Mouse (Mus musculus): ENCODE data around the gene Ralbp1. TPM values are rescaled to one million over a fixed set of nuclear protein-coding genes. Genes with fewer than 3 reads are reported as not detected.

Ralbp1 gene
- total RNA-seq, 2 experiments from 2014 or later, result 43.7 to 45.7 TPM

DNA sequence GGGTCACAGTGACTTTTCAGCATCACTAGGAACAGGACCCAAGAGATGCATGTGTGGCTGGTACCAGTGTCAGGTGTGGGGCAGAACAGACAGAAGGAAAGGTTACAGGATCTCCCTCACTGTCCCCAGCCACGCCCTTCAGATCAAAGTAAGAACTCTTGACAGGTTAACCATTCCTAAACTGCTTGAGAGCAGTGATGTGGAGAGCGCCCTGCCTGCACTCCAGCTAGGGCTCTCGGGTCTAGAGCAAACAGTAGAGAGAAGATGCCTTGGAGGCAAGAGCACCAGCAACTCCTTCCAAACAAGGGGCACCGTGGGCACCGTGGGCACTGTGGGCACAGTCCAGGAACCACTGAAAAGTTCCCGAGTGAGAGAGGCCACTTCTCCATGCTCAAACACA is 32.3 kb downstream of the Ralbp1 start:
- DNase-seq (ENCODE audit: low spot score in 2 of 2), result no peak

DNA sequence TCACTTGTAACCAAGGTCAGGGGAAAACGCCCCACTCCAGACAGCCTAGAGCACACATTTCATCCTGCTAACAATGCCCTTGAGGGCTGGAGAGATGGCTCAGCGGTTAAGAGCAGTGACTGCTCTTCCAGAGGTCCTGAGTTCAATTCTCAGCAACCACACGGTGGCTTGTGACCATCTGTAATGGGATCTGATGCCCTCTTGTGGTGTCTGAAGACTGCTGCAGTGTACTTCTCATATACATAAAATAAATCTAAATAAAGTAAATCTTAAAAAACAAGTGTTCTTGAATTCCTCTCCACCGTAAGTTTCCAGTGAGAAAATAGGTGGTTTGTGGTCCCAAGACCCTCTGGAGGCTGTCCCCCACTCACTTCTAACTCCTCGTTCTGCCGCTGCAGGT is 33.8 kb downstream of the Ralbp1 start:
- DNase-seq (ENCODE audit: low spot score in 2 of 2), result no peak

DNA sequence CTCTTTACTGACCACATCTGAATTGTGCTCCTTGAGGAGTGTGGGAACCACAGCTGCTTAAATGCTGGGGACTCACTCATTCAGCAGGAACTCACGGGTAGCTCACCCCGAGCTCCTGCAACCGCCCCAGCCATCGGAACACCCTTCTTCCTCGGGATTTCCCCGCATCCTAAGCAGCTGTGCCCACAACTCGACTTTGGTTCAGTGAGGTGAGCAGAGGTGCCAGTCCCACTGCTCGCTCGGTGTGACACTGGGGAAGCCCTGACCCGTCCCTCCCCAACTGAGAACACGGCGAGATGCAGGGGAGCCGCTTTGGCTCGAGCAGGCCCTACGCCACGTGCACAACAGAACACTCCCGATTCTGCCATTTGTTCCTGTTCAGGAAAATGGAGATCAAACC is 35.1 kb downstream of the Ralbp1 start:
- DNase-seq (ENCODE audit: low spot score in 2 of 2), result no peak

DNA sequence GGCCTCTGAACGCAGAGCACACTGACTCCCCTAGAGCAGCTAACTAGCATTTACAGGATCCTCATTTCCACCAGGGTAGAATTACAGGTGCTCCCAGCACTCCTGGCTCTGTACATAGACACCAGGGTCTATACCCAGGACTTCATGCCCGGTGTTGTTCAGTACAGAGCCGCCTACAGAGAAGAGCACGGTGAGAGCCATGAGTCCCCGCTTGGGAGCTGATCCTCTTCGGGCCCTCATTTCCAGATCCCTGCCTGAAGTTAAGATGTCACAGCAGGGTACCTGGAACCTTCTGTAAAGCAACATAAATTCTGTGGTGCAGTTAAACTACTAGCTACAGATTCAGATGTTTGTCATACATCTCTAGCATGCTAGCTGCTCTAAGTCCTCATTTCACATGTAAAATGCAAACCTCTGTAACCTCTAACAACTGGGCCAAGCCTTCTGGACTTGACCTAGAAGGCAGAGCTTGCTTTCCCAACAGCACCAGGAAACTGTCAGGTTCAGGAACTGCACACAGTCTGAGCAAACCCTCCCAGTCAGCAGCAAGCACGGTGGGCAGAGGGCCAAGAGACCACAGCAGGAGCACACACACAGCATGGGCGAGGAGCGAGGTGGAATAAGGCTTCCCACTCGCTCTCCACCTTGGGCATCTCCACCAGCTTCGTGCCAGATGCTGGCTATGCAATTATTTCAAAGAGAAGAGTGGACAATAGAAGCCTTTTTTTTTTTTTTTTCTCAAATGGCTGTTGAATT is 37.7 kb downstream of the Ralbp1 start:
- DNase-seq (ENCODE audit: low spot score in 2 of 2), result peak in 1 of 2 experiments; percentile 37

DNA sequence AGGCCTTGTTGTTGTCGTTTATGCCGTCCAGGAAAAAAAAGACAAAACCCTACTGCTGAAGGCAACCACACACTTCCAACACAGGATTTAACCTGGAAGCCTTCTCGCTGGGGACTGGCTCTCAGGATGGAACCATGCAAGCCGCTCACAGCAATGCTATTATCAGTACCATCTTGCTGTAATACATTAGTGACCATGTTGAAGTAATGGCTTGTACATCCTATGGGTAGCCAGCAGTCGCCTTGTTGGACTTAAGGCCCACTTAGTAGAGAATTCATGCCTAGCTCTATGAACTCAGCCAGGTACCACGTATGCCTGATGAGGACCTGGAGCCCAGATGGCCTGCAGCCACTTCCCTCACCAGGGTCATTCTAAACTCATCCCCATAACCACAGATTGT is 40.2 kb downstream of the Ralbp1 start:
- DNase-seq (ENCODE audit: low spot score in 2 of 2), result no peak

DNA sequence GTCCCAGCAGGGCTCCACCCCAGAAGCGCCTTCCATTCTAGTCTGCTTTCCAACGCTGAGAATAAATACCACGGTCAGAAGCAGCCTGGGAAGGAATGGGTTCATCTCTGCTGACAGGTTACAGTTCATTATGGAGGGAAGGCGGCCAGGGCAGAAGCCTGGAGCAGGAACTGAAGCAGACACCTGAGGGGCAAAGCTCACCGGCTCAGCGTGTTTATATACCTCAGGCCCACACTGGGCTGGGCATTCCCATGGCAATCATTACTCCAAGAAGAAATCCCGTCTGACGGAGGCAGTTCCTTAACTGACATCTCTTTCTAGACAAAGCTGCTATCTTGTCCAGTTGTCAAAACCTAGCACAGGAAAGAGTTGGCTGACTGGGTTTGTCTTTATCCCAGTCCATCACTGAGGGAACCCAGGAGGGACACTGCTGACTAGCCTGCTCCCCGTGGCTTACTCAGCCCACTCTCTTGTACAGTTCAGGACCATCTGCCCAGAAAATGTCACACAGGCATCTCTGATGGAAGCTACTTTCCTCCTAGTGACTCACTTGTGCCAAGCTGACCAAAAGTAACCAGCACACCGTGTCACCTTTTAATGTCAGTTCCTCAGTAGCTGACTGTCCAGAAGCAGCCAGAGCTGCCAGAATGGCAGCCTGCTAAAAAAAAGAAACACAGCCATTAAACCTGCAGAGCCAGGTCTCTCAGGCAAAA is 42.8 kb downstream of the Ralbp1 start:
- DNase-seq (ENCODE audit: low spot score in 2 of 2), result no peak

DNA sequence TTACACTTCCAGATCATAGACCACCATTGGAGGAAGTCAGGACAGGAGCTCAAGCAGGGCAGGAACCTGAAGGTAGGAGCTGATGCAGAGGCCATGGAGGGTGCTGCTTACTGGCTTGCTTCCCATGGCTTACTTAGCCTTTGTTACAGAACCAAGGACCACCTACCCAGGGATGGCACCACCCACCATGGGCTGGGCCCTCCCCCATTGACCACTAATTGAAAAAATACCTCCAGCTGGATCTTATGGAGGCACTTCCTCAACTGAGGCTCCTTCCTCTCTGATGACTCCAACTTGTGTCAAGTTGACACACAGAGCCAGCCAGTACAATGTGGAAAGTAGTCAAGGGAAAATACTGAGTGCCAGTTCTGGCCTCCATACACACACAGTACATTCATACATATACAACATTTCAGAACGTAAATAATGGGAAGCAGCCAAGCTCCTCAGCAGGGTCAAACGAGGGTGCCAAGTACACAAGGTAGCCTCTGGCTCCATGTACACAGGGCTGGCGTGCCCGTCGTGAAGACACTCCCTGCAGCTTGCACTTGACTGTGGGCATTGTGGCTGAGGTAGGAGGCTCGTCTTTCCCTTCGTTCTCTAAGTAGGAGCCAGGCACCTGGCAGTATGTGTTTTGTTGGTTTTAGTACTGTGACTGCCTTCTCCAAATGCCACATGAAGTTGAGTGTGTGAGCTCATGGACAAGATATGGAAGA is 45.9 kb downstream of the Ralbp1 start:
- no peak for DNase-seq (ENCODE audit: low spot score in 2 of 2)

DNA sequence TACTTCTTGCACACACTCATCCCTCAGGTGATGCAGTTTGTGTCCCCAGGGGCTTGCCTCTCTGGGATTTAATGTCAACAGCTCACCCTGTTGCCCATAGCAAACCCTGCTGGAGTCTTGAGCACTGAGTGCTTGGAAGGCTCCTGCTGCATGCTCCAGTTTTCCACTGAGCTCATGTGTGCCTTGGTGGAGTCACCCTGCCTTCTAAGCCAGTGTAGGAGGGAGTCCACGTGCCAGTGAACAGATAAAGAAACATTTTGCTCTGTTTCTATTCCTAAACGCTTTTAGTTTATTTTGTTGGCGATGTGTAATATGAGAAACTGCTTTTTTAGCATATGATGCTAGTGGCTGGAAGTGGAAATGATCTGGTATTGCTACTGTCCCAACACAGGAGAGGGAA is 48.9 kb downstream of the Ralbp1 start:
- no peak for DNase-seq (ENCODE audit: low spot score in 2 of 2)

DNA sequence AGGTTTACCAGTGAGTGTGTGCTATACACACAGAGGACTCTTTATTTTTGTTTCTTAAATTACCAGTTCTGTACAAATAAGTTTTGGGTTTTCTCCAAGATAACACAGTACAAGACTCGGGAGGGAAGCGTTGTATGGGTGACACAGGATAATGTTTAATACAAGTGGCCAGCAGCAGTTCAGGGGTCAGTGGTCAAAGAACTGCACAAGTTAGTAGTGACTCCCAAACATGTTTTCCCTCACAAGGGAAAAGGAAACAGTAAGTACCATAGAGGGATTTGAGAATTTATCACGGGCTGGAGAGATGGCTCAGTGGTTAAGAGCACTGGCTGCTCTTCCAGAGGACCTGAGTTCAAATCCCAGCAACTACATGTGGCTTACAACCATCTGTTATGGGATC is 51.7 kb downstream of the Ralbp1 start:
- no peak for DNase-seq (ENCODE audit: low spot score in 2 of 2)

DNA sequence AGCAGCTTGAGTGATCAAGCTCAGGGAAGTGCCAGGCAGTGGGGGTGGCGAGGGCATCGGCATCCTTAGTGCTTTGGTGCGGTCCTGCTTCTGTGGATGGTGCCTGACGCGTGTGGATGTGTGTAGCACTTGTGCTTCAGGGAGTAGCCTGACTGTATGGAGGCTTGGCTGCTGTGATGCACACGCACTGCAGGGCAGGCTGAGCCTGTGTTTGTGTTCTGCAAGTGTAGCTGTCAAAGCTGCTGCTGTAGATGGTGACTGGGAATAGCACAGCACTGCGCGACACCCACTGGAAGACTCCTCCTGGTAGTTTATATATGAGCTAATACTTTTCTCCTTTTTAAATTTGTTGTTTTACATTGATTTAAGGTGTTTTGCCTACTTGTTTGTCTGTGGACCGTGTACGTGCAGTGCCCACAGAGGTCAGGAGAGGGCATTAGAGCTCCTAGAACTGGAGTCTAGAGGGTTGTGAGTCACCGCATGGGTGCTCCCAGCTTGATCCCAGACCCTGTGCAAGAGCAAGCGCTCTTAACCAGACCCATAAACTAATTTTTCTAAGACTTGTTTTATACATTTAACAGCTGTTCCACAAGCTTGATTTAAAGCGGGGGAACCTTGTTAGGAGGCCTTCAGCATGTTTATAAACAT is 55.3 kb downstream of the Ralbp1 start:
- no peak for DNase-seq (ENCODE audit: low spot score in 2 of 2)

DNA sequence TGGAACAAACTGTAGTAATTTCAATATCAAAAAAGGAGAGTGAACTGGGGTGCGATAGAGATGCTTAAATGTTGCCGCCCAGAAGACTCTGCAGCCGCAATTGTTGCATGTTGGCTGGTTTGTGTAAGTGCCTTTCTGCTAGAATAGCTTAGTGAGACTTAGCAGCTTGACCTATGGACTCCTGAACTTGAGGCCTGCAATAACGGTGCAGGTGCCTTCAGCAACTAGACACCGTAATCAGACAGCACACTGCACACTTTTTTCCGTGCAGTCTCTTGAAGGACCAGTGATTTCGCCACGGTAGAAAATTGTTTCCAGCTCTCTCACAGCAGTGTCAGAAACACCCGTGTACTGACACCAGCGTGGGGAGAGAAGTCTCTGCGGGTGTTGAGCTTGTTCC is 56.6 kb downstream of the Ralbp1 start:
- DNase-seq (ENCODE audit: low spot score in 2 of 2), result no peak

DNA sequence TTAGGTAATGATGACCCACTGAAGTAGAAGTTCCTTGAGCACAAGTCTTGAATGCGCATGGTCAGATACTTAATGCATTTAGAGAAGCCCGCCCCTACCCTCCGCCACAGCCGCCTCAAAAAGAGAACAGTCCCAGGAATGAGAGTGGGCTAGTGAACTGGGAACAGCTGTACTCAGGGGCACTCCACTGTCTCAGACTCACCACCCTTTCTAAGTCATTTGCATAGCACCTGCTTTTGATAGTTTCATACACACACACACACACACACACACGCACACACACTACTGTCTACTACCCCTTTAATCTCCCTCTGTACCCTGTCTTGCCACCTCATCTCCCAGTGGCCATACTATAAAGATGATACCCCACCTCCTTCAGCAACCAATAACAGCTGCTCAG is 57.7 kb downstream of the Ralbp1 start:
- no peak for DNase-seq (ENCODE audit: low spot score in 2 of 2)

DNA sequence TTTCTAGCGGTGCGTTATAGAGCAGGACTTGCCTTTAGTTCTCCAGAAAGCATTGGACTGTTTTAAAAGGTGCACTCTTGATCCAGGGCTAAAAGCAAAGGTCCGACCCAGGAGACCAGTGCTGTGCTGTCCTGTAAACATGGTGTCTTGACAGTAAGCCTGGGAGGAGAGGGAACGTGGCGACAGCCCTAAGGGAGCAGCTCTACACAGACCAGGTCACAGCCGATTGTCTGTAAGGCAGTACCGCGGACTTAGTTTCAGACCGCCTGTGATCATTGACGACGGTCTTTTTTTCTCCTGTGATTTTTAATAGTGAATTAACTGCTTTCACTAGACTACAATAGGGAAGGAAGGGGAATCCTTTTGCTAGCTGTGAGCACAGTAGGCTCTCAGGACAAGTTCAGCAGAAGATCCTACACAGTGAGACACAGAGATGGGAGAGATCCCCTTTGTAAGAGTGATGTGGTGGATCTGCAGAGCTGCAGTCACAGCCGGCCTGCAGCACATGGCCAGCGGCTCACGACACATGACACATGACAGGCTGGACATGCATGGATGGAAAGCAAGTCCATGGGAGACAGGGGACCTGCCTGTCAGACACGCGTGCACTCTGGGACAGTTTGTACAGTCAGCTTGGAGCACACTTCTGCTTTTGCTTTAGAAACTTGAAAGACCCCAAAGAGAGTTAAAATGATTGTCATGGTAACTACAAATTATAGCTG is 58.3 kb downstream of the Ralbp1 start:
- DNase-seq (ENCODE audit: low spot score in 2 of 2), result no peak

DNA sequence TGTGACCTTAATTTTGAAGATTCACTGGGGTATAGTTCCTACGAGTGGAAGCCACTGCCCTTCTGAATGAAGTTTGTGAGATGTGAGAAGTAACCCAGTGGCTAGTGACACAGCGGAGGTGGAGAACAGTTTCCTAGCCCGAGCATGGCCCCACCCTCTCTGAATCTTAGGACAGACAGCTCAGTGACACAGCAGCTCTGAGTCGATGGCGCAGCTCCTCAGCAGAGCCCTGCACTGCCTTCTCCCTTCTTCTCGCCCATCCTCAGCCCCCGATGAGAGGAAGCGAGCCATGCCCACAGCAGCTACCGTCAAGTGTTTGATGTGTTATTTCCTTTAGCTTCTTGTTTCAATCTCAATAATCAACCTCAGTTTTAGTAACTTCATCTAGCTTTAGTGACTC is 59.3 kb downstream of the Ralbp1 start:
- DNase-seq (ENCODE audit: low spot score in 2 of 2), result no peak

DNA sequence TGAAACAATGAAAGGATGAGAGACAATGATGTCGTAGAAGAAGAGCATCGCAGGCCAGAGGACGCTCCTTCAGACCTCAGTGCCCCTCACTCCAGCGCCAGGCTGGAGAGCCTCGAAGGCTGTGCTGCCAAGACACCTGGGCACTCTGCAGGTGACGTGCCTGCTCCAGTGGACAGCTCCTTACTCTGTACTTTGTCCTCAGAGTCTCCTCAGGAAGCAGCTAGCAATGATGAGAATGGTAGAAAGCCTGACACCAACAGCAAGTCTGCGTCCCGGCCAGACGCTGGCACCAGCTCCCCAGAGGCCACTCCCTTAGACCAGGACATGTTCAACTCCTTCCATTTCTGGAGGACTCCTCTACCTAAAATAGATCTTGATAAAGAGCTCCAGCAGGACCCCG is 61.4 kb downstream of the Ralbp1 start:
- no peak for DNase-seq (ENCODE audit: low spot score in 2 of 2)

DNA sequence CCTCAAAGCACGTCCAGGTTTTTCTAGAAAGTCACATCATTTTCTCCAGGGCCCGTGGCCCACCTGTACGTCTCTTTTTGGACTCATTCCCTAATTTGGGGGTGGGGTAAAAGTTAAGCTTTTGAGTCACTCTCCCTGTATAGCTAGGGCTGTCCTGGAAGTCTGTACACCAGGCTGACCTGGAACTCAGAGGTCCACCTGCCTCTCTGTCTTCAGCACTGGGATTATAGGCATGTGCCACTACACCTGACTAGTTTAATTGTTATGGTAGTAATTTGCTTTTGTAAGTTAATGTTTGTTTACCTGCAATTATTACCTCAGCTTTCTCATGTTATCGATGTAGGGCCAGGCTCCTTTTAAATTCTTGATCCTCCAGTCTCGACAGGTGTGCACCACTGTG is 63.2 kb downstream of the Ralbp1 start:
- no peak for DNase-seq (ENCODE audit: low spot score in 2 of 2)

DNA sequence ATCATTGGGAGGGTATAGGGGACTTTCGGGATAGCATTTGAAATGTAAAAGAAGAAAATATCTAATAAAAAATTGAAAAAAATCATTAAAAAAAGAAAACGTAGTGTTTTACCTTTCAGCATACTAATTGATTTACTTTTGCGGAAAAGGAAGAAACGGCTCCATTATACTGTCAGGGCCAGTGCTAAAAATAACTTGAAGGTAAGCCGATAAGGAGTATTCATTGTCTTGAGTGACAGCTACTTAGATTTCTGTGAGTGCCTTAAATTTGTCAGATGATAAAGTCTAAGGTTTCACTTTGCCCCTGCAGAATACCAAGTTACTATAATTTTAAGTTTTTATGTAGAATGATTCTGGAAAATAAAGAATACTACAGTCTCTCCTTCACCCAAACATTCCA is 65.4 kb downstream of the Ralbp1 start:
- DNase-seq (ENCODE audit: low spot score in 2 of 2), result no peak

DNA sequence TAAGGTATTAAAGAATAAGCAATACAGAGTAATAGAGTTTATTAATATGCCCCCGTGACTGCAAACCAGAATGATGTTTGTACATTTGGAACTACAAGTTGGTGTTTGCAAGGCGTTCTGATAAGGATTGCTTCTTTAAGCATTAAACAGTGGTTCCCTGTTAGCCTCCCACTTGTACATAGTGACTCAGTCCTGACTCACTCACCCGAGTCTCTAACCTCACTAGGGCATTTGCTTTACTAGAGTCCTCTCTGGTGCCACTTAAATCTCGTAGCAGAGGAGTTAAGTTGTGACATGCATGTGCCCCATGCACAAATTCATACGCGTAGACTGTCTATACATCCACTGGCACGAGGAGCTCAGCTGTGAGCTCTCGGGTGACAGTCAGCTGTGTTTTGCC is 71.8 kb downstream of the Ralbp1 start:
- no peak for DNase-seq (ENCODE audit: low spot score in 2 of 2)

DNA sequence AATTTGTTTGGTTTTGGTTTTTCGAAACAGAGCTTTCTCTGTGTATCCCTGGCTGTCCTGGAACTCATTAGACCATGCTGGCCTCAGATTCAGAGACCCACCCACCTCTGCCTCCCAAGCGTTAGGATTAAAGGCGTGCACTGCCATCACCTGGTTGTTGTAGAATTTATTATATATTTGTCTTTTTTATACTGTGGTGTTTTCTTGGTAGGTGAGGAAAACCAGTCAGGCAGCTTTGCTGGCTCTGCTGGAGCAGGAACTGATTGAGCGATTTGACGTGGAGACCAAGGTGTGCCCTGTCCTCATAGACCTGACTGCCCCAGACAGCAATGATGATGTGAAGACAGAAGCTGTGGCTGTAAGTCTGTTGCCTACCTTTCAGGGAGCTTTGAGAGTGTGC is 74.6 kb downstream of the Ralbp1 start:
- DNase-seq (ENCODE audit: low spot score in 2 of 2), result no peak

DNA sequence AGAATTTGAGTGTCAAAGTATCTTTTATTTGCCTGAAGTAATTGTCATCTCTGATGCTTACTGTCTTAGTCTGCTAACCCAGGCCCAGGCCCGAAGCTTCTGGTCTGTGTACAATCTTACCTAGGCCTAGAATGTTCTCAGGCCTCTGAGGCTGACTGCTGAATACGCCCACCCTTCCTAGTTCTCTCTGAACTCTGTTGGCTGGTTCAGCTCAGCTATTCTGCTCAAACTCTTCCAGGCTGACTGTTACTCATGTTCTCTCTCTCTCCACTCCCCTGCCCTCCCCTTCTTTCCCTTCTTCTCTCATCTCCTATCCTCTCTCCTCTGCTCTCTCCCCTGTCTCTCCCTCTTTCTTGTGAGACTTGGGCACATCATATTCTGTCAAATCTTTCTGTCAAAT is 79.2 kb downstream of the Ralbp1 start:
- no peak for DNase-seq (ENCODE audit: low spot score in 2 of 2)

DNA sequence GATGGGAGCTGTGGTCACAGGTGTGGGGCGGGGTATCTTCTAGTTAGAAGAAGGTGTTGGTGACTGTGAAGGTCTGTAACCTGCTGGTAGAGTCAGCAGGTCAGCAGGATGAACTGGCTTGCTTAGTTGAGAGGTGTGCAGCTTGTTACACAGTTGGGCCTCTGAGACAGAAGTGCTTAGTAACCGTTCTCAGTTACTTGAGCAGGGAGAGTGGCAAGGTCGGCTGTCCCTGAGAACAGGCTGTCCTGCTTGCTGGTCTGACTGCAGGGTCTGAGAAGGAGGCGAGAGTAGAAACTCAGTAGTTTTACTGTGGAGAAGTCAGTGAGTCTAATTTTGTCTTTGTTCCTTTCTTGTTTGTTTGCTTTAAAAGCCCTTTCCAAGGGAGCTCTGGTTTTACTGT is 79.6 kb downstream of the Ralbp1 start:
- DNase-seq (ENCODE audit: low spot score in 2 of 2), result no peak

Data from layer of hippocampus, postnatal 14 days (tissue).